Mouse (Mus musculus): ENCODE measurements around the gene Tex14. TPM values are rescaled to one million over a fixed set of nuclear protein-coding genes. Genes with fewer than 3 reads are reported as not detected.

Tex14 gene
- polyA plus RNA-seq, 2 experiments: 0.06 TPM; not detected in 1

GRCm38 (mm10) chr11:87578249-87578962, 173.5 kb downstream of the Tex14 start:
- under 1% methylated on average over 40 of the region's 40 CpGs for WGBS (ENCODE audit: insufficient replicate concordance)

GRCm38 (mm10) chr11:87578963-87579601, 174.2 kb downstream of the Tex14 start:
- Histone ChIP-seq H3K27ac (no peak overlapping the region), H3K4me3 (ENCODE audit: insufficient read depth in 1 of 2, low read depth in 2 of 2, low read length in 2 of 2) (peak overlapping the region; percentile 31 to 57), H3K36me3 (replicated peaks; ENCODE audit: control insufficient read depth, insufficient read depth, low read depth) (no peaks in the 10 kb centered on the region), H3K4me1 (replicated peaks; ENCODE audit: control insufficient read depth in 2 of 2, insufficient read depth in 2 of 2, low read length in 1 of 2) (peaks cover 7 to 14% of the 10 kb centered on the region in 2 experiments; a peak in 3 of 4 replicates), H3K9ac (replicated peaks) (no peak overlapping the region), H3K9me3 (ENCODE audit: control insufficient read depth, low read length) (no peaks in the 10 kb centered on the region), H3K27me3 (ENCODE audit: control insufficient read depth, insufficient read depth, low read length) (no peaks in the 10 kb centered on the region), H3K4me2 (ENCODE audit: low read depth) (peak overlapping the region; percentile 88)
- TF ChIP-seq CTCF (IDR thresholded peaks at IDR 0.05; ENCODE audit: low read depth) (no peak), EP300 (IDR thresholded peaks at IDR 0.05; ENCODE audit: low read depth) (no peak)
- ATAC-seq (ENCODE audit: insufficient read depth): peak; percentile 55
- 15% methylated on average over 10 of the region's 10 CpGs for WGBS (ENCODE audit: insufficient replicate concordance)
- no peak for DNase-seq (ENCODE audit: low read depth in 3 of 3, low spot score in 3 of 3)

More at GRCm38 (mm10) chr11:87578249-87578962, 173.5 kb downstream of the Tex14 start:
- Histone ChIP-seq H3K4me3 (ENCODE audit: insufficient read depth in 1 of 2, low read depth in 2 of 2, low read length in 2 of 2) (peak overlapping the region; percentile 31 to 57), H3K4me2 (ENCODE audit: low read depth) (peak overlapping the region; percentile 88), H3K4me1 (replicated peaks; ENCODE audit: control insufficient read depth in 2 of 2, insufficient read depth in 2 of 2, low read length in 1 of 2) (peaks cover 7 to 14% of the 10 kb centered on the region in 2 experiments; a peak in 3 of 4 replicates), H3K27me3 (ENCODE audit: control insufficient read depth, insufficient read depth, low read length) (no peaks in the 10 kb centered on the region), H3K27ac (no peak overlapping the region), H3K9ac (replicated peaks) (peak overlapping the region; percentile 54), H3K36me3 (replicated peaks; ENCODE audit: control insufficient read depth, insufficient read depth, low read depth) (no peaks in the 10 kb centered on the region), H3K9me3 (ENCODE audit: control insufficient read depth, low read length) (no peaks in the 10 kb centered on the region)
- TF ChIP-seq EP300 (IDR thresholded peaks at IDR 0.05; ENCODE audit: low read depth): no peak
- no peak for TF ChIP-seq CTCF (IDR thresholded peaks at IDR 0.05; ENCODE audit: low read depth)
- ATAC-seq (ENCODE audit: insufficient read depth) (peak; percentile 71), DNase-seq (ENCODE audit: low read depth in 3 of 3, low spot score in 3 of 3) (peak in 1 of 3 experiments; percentile 37)

GRCm38 (mm10) chr11:87579713-87580112, 174.8 kb downstream of the Tex14 start:
- TF ChIP-seq EP300 (IDR thresholded peaks at IDR 0.05; ENCODE audit: low read depth): no peak
- no peak for TF ChIP-seq CTCF (IDR thresholded peaks at IDR 0.05; ENCODE audit: low read depth)
- Histone ChIP-seq H3K4me3 (ENCODE audit: insufficient read depth in 1 of 2, low read depth in 2 of 2, low read length in 2 of 2) (no peak overlapping the region), H3K36me3 (replicated peaks; ENCODE audit: control insufficient read depth, insufficient read depth, low read depth) (no peaks in the 10 kb centered on the region), H3K4me1 (replicated peaks; ENCODE audit: control insufficient read depth in 2 of 2, insufficient read depth in 2 of 2, low read length in 1 of 2) (peaks cover 7 to 14% of the 10 kb centered on the region in 2 experiments; a peak in 3 of 4 replicates), H3K27me3 (ENCODE audit: control insufficient read depth, insufficient read depth, low read length) (no peaks in the 10 kb centered on the region), H3K9ac (replicated peaks) (no peak overlapping the region), H3K4me2 (ENCODE audit: low read depth) (peak overlapping the region; percentile 88), H3K27ac (no peak overlapping the region), H3K9me3 (ENCODE audit: control insufficient read depth, low read length) (no peaks in the 10 kb centered on the region)
- DNase-seq (ENCODE audit: low read depth in 3 of 3, low spot score in 3 of 3): no peak
- 51% methylated on average over 1 of the region's 1 CpGs for WGBS (ENCODE audit: insufficient replicate concordance)
- no peak for ATAC-seq (ENCODE audit: insufficient read depth)

GRCm38 (mm10) chr11:87580543-87581085, 175.7 kb downstream of the Tex14 start:
- no peaks in the 10 kb centered on the region for H3K36me3 ChIP-seq (replicated peaks; ENCODE audit: control insufficient read depth, insufficient read depth, low read depth)
- no peak for TF ChIP-seq CTCF (IDR thresholded peaks at IDR 0.05; ENCODE audit: low read depth)
- no peak for TF ChIP-seq EP300 (IDR thresholded peaks at IDR 0.05; ENCODE audit: low read depth)
- no peak overlapping the region for H3K4me3 ChIP-seq (ENCODE audit: insufficient read depth in 1 of 2, low read depth in 2 of 2, low read length in 2 of 2)
- H3K9ac ChIP-seq (replicated peaks): no peak overlapping the region
- peaks cover 7 to 16% of the 10 kb centered on the region in 2 experiments; a peak in 3 of 4 replicates for H3K4me1 ChIP-seq (replicated peaks; ENCODE audit: control insufficient read depth in 2 of 2, insufficient read depth in 2 of 2, low read length in 1 of 2)
- no peak overlapping the region for H3K4me2 ChIP-seq (ENCODE audit: low read depth)
- no peak overlapping the region for H3K27ac ChIP-seq
- no peak for ATAC-seq (ENCODE audit: insufficient read depth)
- 60% methylated on average over 10 of the region's 10 CpGs for WGBS (ENCODE audit: insufficient replicate concordance)
- H3K27me3 ChIP-seq (ENCODE audit: control insufficient read depth, insufficient read depth, low read length): no peaks in the 10 kb centered on the region
- DNase-seq (ENCODE audit: low read depth in 3 of 3, low spot score in 3 of 3): no peak
- no peaks in the 10 kb centered on the region for H3K9me3 ChIP-seq (ENCODE audit: control insufficient read depth, low read length)
